Mouse (Mus musculus): ENCODE measurements around the gene Orm1.

Orm1 gene

DNA sequence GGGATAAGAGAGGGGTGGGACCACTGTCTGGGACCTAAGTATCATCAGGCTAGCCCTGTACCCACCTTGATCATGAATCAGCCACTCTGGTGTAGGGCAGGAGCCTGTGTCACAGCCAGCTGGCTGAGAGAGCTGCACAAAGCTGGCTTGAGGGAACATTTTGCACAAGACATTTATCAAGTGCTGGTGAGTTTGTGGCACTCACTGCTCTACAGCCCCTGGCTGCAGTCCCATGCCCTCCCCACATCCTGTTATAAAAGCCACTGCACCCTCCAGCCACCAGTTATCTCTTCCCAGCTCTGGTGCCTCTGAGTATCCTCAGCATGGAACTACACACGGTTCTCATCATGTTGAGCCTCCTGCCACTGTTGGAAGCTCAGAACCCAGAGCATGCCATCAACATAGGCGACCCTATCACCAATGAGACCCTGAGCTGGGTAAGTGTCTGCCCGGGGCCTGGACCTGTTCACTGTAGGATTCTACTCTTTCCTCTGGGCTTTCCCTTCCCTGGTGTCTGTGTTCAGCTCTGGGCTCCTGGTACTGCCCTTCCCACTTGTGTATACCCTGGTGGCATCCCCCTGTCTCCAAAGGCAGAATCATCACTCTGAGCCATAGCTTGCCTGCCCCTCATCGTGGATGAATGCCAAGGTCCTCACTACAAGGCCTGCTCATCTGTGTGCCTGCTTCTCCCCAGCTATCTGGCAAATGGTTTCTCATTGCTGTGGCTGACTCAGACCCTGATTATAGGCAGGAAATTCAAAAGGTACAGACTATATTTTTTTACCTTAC lies 11.7 kb downstream of the Orm1 start, which contains the start of gene Orm3:
Orm3 (plus strand) TSS at position 286 of the 789 bp plus-strand sequence.
- no peak for DNase-seq (ENCODE audit: low spot score)

DNA sequence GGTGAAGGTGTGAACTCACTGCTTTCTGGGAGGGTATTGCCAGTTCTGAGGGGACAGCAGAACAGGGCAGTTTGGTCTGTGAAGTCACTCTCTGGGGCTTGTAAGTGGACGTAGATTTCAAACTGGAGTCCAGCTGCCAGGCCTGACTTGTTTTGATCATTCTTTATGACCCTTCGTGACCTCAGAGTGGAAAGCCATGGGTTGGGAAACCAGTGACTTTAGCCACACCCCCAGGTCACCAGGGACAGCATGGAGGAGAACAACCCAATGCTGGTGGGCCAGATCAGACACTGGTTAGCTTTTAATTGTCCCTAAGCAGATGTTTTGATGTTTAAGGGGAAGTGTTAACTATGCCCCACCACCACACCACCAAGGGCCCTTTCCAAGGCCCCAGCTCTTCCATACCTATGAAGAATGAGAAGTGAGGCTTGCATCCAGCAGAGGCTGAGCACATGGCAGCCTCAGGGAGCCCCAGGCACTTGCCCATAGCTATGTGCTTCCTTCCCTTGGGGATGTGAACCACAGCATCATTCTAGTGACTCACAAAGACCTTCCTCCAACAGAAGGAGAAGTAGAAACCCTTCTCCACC lies 12.7 kb downstream of the Orm1 start:
- no peak for DNase-seq (ENCODE audit: low spot score)

DNA sequence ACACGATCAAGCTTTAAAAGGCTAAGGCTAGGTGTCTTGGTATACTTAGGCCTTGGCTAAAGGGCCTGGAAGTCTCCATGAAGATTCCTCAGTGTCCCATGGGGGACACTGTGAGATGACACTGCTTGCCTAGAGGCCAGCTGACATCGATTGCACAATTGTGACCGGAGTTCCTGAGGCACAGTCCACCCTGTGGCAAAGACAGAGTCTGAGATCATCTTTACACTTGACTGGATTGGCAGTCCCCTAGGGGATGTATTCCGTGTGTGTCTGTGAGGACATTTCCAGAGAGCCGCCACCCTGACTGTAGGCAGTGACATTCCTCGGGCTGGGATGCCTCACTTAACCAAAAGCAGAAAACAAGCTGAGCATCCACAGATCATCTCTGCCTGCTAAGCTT lies 15.5 kb downstream of the Orm1 start:
- DNase-seq (ENCODE audit: low spot score), result no peak

DNA sequence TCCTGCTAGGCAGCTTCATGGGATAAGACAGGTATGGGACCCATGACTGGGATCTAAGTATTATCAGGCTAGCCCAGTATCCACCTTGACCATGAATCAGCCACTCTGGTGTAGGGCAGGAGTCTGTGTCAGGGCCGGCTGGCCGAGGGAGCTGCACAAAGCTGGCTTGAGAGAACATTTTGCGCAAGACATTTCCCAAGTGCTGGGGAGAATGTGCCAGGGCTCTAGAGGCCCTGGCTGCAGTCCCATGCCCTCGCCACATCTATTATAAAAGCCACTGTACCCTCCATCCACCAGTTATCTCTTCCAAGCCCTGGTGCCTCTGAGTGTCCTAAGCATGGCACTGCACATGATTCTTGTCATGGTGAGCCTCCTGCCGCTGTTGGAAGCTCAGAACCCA lies 17.8 kb downstream of the Orm1 start, which contains the start of gene Orm2:
Orm2 (plus strand) TSS at position 300 of the 400 bp plus-strand sequence.
- DNase-seq (ENCODE audit: low spot score), result no peak

DNA sequence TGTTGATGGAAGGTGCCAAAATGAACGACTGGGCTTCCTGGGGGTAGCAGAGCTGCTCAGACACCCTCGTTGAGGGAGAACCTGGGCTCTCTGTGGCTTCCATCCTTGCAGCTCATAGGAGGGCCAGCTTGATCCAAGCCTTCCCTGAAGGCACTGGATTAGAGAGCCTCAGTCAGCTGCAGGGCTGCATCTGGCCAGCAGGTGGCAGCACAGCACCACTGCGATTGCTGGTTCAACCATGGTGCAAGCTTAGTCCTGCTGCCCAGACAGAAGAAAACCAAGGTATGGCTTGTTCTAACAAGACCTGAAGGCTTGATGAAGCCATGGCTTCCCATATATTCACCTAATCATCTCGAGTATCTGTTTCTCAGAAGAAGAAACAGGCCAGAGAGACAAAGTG lies 24.2 kb downstream of the Orm1 start:
- peak; percentile 93 for DNase-seq (ENCODE audit: low spot score)

DNA sequence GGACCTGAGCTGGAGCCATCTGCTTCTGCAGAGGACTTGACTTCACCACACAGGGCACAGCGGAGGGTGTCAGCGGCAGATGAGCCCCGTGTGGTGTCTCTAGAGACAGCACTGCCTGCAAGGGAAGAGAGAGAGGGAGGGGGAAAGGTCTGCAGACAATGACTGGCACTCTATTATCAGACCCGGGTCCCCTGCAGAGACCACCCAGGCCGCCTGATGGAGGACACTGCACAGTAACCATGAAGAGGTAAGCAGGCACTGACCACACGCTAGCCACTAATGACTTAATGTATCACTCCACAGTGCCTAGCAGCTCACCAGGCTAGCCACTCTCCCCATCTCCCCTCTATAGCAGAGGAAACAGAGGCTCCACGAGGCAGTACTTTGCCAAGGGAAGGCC lies 26.5 kb downstream of the Orm1 start:
- no peak for DNase-seq (ENCODE audit: low spot score)

DNA sequence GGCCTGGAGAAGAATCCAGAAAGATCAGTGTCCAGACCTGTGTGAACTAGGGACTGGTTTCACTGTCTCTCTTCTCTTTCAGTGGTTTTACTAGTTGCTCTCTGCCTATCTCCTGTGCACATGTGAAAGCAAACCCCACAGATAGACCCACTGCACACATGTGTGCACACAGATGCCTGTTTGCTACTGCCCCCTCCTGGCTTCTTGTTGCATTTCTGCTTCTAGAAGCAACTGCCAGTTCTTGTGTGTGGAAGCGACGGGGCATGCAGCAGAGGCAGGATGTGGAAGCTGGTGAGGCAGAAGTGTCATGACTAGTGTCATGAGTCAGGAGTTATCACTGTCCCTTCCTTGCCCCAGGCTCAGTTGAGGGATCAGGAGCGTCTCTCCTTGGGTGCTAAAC lies 27.5 kb downstream of the Orm1 start:
- no peak for DNase-seq (ENCODE audit: low spot score)

DNA sequence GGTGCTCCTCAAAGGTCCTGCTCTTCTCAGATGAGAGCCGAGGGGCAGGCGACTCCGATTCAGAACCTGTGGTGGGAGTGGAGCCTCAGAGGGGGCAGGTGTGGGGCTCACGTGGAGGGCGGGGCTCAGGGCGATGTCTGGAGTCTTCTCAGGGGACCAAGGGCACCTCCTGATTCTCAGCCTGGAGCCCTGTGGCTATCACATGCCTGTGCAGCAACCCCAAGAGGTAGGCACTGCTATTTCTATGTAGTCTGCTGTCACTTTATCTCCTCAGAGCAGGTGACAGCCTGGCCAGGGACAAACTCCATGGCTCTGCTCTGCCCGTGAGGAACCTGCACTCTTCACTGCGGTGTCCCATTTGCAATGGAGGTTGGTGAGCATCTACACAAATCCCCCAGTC lies 29.0 kb downstream of the Orm1 start:
- no peak for DNase-seq (ENCODE audit: low spot score)

DNA sequence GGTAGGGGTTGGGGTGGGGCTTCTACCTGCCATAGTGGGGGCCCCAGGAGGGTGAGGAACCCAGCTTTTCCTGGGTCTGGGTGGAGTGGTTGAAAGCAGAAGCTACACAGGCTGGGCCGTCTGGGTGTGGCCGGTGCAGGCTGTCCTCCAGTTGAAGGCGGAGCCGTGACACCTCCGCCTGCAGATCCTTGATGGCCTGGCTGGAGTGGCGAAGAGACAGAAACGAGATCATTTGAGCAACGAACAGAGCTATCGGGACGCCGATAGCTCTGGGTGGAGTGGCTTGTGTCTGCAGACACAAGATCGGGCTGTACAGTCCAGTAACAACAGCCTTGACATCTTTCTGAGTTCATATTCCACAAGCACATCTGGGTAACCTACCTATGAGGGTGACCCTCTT lies 30.0 kb downstream of the Orm1 start:
- DNase-seq (ENCODE audit: low spot score), result no peak

DNA sequence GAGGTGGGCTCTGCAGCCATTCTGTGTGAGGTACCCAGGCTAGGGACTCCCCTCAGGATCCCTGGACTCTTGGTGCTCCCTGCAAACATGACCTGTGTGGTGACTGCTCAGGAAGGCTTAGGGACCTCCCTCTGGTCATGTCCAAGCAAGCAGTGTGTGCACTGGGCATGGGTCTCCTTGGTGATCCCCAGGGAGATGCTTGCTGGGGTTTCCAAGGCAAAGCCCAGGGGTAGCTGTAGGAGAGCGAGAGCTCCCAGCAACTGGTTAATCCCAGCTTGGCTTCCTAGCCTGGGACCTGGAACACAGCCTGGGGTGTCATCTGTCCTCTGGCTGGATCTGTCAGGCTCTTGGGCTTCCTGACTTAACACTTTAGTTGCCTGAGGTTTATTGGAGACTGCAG lies 31.0 kb downstream of the Orm1 start:
- no peak for DNase-seq (ENCODE audit: low spot score)

DNA sequence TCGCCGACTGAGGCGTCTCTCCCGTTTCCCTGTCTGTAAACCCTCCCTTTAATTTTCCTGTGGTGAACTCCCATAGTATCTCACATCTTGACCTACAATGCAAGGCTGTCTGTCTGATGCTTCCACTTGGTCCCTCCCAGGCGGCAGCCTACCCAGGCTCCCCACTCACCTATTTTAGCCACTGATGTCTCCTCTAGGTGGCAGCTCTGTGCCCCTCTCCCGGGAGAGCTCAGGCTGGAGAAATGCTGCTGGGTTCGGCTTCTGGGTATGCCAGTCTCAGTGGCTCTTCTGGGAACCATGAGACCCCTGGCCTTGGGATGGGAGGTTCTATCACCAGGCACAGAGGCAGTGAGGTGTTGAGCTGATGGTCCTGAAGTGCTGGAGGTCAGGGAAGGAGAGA lies 33.1 kb downstream of the Orm1 start:
- no peak for DNase-seq (ENCODE audit: low spot score)

DNA sequence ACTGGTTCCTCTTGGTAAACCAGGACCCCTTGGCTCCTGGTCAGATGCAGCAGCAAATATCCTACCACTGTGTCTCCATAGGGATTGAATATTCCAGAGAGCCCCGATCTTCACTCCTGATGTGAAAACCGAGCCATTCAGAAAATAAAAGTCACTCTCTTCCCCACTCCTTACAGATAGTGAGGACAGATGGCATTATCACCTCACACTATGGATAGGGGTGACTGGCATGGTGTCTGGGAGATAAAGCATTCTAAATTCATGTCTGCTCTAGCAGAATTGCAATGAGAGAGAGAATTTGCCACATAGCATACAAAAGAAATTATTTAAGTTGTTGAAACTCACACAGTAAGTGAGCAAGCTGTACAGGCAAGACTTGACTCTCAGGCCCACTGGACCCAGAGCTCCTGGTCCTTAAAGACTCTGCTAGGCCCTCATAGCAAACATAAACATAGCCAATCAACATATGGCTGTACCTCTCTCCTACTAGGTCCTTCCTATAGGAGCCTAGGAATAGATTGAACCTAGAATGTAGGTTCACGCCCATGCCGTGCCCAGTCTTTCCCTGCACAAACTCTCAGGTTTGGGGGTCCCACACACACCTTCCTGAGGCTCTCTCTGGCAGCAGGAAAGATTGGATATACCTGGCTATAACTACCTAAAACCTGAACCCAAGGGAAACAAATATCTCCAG lies 38.5 kb downstream of the Orm1 start:
- DNase-seq (ENCODE audit: low spot score), result no peak

DNA sequence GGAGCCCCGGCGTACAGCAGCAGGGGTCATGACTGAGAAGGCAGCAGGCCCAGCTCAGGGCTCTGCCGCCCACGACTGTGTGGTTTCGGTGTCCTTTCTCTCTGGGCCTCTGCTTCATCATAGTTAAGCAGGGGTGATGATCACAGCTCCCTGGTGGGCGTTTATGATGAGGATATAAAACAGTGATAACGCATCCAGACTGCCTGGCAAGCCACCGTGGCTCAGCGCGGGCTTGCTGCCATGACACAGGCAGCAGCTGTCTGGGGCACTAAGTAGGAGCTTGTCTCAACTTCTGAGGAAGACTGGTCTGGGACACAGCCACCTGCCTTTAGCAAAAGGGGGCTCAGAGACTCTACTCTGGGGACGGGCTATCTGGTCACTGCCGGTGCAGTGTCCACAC lies 39.1 kb downstream of the Orm1 start:
- DNase-seq (ENCODE audit: low spot score), result no peak

DNA sequence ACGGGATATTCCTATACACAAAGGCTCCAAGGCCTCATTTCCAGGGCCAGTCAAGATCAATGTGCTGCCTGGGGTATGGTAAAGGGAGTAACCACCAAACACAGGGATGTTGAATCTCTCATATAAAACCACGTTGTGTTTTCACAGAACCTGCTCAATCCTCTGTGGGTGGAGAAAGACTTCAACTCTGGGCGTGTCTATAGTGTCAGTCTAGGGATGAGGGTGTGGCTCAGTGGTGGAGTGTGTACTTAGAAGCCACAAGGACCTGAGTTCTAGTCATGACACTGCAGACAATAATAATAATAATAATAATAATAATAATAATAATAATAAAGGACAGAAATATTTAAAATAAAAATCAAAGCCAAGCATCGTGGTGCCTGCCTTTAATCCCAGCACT lies 39.9 kb downstream of the Orm1 start:
- DNase-seq (ENCODE audit: low spot score), result no peak

DNA sequence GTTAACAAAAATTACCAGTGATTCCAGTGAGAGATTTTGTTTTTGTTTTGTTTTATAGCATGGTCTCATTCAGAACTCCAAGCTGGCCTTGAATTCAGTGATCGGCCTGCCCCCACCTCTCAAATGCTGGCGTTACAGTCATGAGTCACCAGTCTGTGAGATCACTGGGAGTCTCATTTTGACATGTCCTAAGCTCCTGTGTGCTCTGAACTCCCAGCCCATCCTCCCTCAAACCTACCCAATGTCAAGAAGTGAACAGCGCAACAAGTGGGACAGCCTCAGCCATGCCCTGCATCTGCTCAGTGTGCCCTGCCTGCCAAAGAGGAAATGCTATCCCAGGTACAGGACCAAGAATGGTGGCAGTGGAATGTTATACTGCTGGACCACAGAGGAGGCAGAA lies 40.9 kb downstream of the Orm1 start:
- no peak for DNase-seq (ENCODE audit: low spot score)

DNA sequence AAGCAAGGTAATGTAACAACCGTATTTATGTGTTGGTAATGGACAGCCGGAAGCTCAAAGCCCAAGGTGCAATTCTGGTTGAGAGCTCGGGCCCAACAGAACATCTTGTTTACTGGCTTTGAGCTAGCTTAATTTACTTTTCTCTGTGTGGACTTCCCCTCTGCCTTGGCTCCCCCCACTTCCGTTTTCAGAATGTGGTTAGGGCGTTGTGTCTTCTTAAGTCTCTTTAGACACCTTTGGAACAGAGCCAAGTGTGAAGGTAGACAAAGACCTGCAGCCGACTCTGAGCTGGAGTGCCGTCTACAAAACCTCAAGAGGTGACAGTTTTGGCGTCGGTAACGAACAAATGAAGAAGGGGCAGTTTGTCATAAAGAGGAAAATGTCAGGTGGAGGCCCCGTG lies 41.4 kb downstream of the Orm1 start:
- DNase-seq (ENCODE audit: low spot score), result no peak

DNA sequence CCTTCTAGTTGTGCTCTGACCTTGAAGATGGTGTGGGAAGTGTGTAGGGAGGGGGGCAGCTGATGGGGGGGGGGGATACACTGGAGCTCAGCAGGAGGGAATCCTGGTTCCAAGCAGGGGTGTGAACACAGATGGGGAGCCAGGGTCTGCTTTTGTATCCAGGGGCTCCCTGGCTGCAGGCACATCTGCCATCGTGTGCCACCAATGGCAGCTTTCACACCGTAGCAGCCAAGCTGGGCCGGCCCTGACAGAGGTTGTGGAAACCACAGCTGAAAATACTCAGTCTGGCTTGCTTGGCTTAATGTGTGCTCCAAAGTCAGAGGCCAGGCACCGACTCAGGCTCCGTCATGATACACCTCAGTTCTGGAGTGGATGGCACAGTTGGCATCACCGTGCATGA lies 43.7 kb downstream of the Orm1 start:
- DNase-seq (ENCODE audit: low spot score), result no peak

DNA sequence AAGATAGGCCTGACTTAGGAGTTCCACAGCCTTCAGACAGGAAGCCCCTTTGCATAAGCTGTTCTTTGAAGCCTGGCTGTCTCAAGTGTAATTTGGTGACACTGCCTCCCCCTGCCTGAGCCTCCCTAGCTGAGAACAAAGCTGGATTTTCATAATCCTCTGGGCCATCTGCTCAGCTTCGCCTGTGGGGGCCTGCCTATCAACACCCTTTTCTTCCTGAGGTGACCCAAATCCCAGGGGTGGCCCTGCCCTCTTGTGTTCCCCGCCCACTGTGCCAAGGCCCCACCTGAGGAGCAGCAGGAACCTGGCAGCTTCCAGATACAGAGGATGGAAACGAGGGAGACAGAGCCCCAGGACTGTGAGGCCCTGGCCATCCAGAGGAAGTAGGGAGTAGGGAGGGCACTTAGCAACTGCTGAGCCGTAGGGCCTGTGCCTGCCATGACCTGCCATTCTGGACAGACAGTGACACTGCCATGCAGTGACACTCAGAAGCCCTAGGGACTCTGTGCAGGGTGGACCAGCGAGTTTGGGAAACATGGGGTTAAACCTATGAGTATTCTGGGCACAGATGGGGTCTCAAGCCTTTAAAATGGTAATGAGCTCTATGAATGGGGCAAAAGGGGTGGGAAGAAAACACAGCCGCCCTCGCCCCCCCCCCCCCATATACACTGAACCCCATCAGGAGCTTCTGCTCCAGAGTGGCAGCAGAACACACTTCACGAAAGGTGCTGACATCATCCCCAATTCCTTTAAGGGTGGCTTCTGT lies 44.9 kb downstream of the Orm1 start:
- DNase-seq (ENCODE audit: low spot score), result no peak

DNA sequence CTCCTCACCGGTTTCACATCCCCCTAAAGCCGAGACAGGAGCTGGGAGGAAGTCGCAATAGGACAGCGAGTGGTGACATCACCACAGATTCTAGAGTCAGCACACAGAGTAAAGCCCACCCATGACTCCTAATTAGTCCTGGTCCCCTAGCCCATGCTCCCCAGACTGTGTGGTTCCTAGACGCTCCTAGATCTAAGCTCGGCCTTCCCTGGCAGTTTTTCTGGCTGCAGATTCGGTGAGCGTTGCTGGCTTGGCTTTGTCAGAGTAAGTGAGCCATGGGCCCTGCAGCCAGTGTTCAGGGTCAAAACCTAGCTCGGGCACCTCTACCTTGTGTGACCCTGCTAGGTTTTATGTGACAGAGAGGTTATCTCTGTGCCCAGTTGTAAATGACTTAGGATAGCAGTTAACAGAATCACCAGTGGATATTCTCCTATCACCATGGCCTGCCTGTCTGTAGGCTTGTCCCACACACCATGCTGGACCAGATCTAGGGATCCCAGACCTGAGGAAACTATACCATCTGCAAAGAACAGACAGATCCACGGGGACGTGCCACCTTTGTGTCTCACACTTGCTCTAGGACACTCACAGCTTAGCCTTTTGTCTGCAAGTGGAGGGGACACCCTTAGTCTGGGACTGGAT lies 45.6 kb downstream of the Orm1 start:
- DNase-seq (ENCODE audit: low spot score), result no peak

DNA sequence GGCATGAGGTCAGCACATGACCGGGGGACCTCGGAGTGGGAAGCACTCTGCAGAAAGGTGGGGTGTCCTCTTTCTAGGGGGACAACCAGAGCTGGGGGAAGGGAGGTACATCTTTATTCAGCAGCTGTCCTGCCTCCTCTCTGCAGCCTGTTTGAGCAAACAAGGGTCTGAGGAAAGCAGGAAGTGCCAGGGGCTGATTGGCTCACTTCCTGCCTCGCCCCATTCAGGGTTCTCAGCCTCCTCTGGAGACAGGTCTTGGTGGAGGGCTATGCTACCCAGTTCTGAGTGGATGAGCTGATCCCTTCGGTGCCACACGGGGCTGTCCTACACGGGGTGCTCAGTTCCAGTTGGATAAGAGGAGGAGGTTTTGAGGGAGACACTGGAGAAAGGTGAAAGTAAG lies 47.0 kb downstream of the Orm1 start:
- DNase-seq (ENCODE audit: low spot score), result no peak

Measured in layer of hippocampus, adult 11-12 months (tissue).